Mouse (Mus musculus): ENCODE data around the gene Fgd1. TPM values are rescaled to one million over a fixed set of nuclear protein-coding genes. Genes with fewer than 3 reads are reported as not detected.

Gene Fgd1
- total RNA-seq, 2 experiments from 2014 or later, result 31.2 to 31.7 TPM

DNA sequence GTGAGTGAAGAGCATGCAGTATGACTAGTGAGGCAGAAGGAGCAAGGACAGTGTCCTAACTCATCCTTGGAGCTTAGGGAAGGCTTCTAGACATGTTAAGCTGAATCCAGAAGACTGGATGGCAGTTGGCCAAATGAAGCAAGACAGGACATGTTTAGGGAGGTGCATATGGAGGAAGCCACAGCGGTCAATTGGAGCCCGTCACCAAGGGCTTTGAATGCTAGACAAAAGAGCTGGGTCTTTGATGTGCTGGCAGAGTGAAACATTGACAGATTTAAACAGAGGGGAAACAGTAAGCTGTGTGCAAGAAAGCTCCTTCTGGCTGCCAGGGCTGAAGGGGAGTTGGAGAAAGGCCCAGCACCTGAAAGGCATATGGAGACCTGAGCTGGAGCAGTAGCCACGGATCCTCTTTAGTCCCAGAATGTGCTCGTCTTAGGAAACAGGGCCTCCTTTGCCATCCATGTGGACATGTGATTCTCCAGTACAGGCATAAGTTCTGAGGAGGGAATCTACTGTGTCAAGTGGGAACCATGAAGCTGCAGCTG is 31.1 kb downstream of the Fgd1 start:
- intact Hi-C loops (cut with DNase I), result no loop called here
- DNase-seq (ENCODE audit: extremely low spot score in 1 of 2, low spot score in 2 of 2), result no peak

DNA sequence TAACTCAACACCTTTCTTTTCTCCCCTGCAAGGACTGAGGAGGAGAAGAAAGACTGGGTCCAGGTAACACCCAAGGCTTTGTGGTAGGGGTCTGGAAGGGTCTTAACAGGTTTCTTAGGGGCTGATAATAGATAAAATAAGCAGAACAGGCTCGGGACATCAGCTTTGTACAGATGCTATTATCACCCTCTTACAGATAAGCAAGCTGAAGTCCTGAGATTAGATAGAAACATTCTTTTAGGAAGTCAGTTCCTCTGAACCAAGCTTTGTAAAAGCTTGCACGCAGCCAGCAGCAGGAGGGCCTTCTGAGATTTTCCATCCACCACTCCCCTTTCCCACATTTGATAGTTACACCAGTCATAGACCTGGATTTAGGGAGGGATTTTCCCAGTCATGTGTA is 39.6 kb downstream of the Fgd1 start:
- no peak for DNase-seq (ENCODE audit: extremely low spot score in 1 of 2, low spot score in 2 of 2)
- intact Hi-C loops (cut with DNase I), result no loop called here

DNA sequence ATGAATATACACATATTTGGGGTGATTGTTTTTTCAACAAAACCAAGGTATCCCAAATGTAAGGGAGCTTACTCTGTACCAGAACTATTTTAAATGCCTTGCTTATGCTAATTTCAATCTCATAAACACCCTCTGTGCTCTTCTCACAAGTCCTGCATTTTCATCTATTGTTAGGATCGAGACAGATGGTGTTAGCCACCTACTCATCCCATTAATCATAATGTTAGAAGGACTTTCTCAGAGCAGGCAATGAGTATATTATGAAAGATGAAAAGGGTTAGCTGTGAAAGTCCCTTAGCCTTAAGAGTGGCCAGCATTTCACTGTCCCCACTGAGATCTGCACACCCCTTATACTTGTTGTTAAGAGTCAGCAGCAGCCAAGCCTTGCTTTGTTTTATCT is 41.5 kb downstream of the Fgd1 start:
- no peak for DNase-seq (ENCODE audit: extremely low spot score in 1 of 2, low spot score in 2 of 2)

DNA sequence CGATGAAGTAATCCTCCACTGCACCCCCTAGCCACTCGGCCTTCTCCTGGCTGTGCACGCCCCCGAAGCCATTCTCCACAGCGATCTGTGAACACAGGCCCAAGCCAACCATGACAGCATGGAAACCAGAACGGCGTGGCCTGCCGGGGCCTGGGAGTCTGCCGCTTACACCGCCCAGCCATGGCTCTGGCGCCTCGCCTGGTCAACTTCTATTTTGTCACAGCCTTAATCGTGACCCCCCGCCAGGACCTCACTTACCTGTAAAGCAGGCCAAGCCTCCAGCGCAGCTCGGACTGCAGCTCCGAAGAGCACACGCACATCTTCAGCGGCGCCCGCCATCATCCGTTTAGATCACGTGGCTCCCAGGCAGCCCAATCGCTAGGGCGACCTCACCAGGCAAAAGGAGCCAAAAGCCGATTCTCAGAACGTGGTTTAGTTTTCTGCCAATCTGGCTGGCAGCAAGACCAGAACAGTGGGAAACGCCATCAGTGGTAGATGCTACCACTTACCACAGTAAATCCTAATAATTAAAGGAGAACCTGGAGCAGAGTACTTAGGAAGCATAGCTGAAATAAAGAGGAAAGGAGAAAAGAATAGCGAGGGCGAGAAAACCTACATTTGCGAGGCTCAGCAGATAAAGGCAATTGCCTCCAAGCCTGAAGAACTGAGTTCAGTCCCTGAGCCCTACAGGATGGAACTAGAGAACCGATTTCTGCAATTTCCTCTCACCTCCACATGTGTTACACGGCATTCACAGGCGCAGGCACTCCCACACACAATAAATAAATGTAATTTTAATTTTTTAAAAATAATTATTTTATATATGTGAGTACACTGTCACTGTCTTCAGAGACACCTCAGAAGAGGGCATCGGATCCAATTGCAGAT is 50.5 kb downstream of the Fgd1 start, which contains the start of gene Tsr2:
Tsr2 (minus strand) TSS at position 373 of the 888 bp plus-strand sequence.
- DNase-seq (ENCODE audit: extremely low spot score in 1 of 2, low spot score in 2 of 2), result peak; percentile 75 to 77
- intact Hi-C loops (cut with DNase I), result no loop called here

More for the DNA sequence above, 41.5 kb downstream of the Fgd1 start:
- intact Hi-C loops (cut with DNase I), result no loop called here

DNA sequence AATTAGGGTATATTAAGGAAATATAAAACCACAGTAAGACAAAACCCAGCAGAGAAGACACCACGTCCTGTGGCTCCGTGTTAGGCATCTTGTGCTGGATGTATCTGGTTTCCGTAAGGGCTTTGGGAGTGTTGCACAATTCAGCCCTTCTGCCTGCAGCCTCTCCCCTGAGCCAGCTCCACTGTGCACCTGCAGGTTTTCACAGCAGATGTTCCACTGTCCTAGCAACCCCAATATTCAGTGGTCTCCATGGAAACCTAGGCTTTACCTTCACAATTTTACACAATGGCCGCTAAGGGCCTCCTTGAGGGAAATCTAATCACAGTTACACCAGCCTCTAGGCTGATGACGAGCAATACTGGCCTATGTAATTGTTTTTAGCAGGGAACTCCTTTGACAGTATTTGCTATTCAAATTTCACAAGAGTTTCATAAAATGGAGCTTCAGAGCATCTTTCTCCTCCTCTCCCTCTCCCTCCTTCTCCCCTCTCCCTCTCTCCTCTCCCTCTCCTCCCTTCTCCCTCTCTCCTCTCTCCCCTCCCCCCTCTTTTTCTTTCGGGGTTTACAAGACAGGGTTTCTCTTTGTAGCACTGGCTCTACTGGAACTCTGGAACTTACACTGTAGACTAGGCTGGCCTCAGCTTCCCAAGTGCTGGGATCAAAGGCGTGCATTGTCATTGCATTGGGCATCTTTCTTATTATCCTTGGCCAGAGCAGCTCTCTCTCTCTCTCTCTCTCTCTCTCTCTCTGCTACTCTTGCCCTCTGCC is 61.5 kb downstream of the Fgd1 start:
- intact Hi-C loops (cut with DNase I), result no loop called here

DNA sequence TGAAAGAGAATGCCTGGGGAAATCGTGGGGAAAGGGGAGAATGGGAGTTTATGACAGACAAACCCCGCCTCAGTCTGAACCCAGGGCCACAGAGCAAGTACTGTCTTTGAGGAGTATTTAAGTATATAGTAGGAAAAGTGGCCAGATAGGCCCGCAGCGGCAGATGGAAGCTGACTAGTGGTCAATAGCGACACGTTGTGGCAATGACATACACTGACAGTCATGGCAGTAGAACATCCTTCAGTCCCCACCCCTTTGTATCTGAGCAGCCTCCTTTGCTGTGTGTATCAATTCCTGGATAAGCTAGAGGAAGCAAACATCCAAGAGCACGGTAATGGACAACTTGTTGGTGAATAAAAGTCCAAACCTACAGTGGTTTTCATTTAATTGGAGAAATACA is 70.8 kb downstream of the Fgd1 start:
- DNase-seq (ENCODE audit: extremely low spot score in 1 of 2, low spot score in 2 of 2), result peak in 1 of 2 experiments; percentile 25
- intact Hi-C loops (cut with DNase I), result loop anchor here (5.0 kb wide), 1 partner anchor 159 kb away; no protein-coding TSS in a partner anchor

More for the DNA sequence above, 61.5 kb downstream of the Fgd1 start:
- no peak for DNase-seq (ENCODE audit: extremely low spot score in 1 of 2, low spot score in 2 of 2)

DNA sequence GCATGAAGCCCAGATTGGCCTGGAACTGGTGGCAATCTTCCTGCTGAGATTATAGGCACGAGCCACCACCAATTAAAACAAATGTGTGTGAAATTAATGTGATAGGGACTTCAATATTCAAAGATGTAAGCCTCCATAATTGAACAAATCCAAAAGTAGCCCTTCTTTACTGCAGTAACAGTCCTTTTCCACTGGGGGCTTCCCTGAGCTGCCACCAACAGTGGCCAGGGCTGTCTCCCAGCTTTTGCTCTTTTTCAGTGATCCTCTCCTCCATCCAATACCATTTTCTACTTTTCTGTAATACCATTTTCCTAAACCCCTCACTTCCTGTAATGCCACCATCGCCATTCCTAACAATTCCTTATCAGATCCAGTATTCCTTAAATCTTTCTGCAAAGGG is 71.5 kb downstream of the Fgd1 start:
- no peak for DNase-seq (ENCODE audit: extremely low spot score in 1 of 2, low spot score in 2 of 2)
- intact Hi-C loops (cut with DNase I), result loop anchor here (5.0 kb wide), 1 partner anchor 160 kb away; no protein-coding TSS in a partner anchor

DNA sequence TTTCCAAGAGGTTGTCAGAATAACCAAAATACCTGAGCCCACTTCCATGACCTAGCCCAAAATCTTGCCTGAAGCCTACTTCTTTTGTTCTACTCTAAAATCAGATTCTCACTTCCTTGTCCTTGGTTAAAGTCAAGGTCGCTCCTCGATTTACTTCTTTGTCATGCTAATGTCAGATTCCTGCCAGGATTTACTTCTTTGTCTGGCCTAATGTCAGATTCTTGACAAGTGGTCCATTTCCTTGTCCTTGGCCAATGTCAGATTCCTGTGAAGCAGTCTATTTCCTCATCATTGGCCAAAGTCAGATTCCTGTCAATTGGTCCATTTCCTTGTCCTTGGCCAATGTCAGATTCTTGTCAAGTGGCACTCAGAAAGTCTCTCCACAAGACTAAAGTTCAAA is 78.0 kb downstream of the Fgd1 start:
- no peak for DNase-seq (ENCODE audit: extremely low spot score in 1 of 2, low spot score in 2 of 2)
- intact Hi-C loops (cut with DNase I), result no loop called here

DNA sequence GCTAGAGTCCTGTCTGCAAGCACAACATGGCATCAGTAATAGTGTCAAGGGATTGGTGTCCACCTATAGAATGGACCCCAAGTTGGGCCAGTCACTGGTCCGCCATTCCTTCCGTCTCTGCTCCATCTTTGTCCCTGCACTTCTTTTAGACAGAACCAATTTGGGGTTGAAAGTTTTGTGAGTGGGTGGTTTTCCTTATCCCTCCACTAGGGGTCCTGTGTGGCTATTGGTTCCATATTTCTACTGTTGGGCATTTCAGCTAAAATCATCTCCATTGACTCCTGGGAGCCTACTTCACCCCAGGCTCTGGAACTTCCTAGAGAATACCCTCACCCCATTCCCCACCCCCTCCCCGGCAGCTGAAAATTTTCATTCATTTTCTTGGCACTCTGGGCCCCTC is 84.5 kb downstream of the Fgd1 start:
- DNase-seq (ENCODE audit: extremely low spot score in 1 of 2, low spot score in 2 of 2), result no peak
- intact Hi-C loops (cut with DNase I), result no loop called here

DNA sequence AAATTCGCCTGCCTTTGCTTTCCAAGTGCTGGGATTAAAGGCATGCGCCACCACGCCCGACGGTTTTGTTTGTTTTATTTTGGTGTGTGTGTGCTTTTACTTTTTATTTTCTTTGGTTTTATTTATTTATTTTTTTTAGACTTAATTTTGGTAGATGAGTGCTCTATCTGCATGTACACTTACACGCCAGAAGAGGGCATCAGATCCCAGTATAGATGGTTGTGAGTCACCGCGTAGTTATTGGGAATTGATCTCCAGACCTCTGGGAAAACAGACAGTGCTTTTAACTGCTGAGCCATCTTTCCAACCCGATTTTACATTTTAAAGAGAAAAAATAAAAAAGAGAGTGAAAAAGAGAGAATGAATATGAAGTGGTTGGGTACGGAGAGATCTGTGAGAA is 86.8 kb downstream of the Fgd1 start:
- no peak for DNase-seq (ENCODE audit: extremely low spot score in 1 of 2, low spot score in 2 of 2)
- intact Hi-C loops (cut with DNase I), result no loop called here

Other genes with a start within 250 kb of the Fgd1 start
- 100 to 1,000 TPM in 1 of 2 experiments, 10 to 100 TPM in 1; 92.6 to 101 TPM for gene Maged2, start 231.8 kb upstream of the Fgd1 start, total RNA-seq (2021)
- gene Gnl3l, start 28.8 kb upstream of the Fgd1 start, total RNA-seq (2021), result 100 to 1,000 TPM; 214 to 221 TPM
- 10 to 100 TPM; 51.7 to 61.3 TPM for gene Tsr2, start 50.4 kb downstream of the Fgd1 start, total RNA-seq (2021)
- gene Wnk3, start 151.9 kb downstream of the Fgd1 start, total RNA-seq (2021), result 10 to 100 TPM; 35.1 to 40.9 TPM